Mouse (Mus musculus) myocyte (in vitro differentiated cells): ENCODE measurements around the gene Aph1b.

Experiments
- CEBPB ChIP-seq: IDR thresholded peaks from 2 replicates; pipeline ENCODE4 v1.6.1; 2011; ENCODE audit warnings: mild to moderate bottlenecking, moderate library complexity; ENCODE audit not compliant: poor library complexity, insufficient read depth, severe bottlenecking
- E2F4 ChIP-seq: IDR thresholded peaks from one replicate; pipeline ENCODE4 v1.6.1; 2011; ENCODE audit warnings: mild to moderate bottlenecking, control low read depth, moderate library complexity; ENCODE audit not compliant: insufficient read depth
- MAX ChIP-seq: IDR thresholded peaks from one replicate; pipeline ENCODE4 v1.6.1; 2011; ENCODE audit warnings: low read depth, mild to moderate bottlenecking, control low read depth
- POLR2A ChIP-seq: IDR thresholded peaks from one replicate; pipeline ENCODE4 v1.6.1; 2011; ENCODE audit warnings: low read depth, mild to moderate bottlenecking, control low read depth, moderate library complexity; ENCODE audit not compliant: insufficient read length
- POLR2AphosphoS2 ChIP-seq: IDR thresholded peaks from one replicate; pipeline ENCODE4 v1.6.1; 2011; ENCODE audit warnings: low read depth, control low read depth; ENCODE audit not compliant: insufficient read length
- TCF12 ChIP-seq: IDR thresholded peaks from one replicate; pipeline ENCODE4 v1.6.1; 2011; ENCODE audit warnings: mild to moderate bottlenecking, control low read depth; ENCODE audit not compliant: poor library complexity, insufficient read depth, severe bottlenecking
- TCF3 ChIP-seq: IDR thresholded peaks from one replicate; pipeline ENCODE4 v1.6.1; 2011; ENCODE audit warnings: low read depth, control low read depth; ENCODE audit not compliant: insufficient read length
- USF1 ChIP-seq: IDR thresholded peaks from one replicate; pipeline ENCODE4 v1.6.1; 2011; ENCODE audit warnings: low read depth, mild to moderate bottlenecking, control low read depth, moderate library complexity

- TF ChIP-seq POLR2A (no peak), TCF3 (no peak), MAX (no peak), E2F4 (no peak), POLR2AphosphoS2 (no peak), USF1 (no peak), CEBPB (no peak), TCF12 (no peak)
Observed at GRCm38 (mm10) chr9:66727333-66727732, 68.0 kb downstream of the Aph1b start.
